Mouse (Mus musculus): ENCODE data around the gene Nthl1.
A peak's percentile ranks its signal among the peaks of the same experiment; 100 is the strongest.
"Not testable (repeated sequence)": the region's sequence is repeated elsewhere in the genome, so short reads cannot be mapped to it uniquely, and the experiment has no call there.

Gene Nthl1

GRCm38 (mm10) chr17:24649581-24650069, 17.1 kb downstream of the Nthl1 start:
- no peak for TF ChIP-seq NANOG (IDR thresholded peaks at IDR 0.05; ENCODE audit: borderline replicate concordance, low read length)
- no peak for TF ChIP-seq POU5F1 (IDR thresholded peaks at IDR 0.05; ENCODE audit: borderline replicate concordance, low read length)
- TF ChIP-seq CTCF (conservative IDR thresholded peaks at IDR 0.05; ENCODE audit: low read length): no peak
- no peaks in the 10 kb centered on the region for H3K9me3 ChIP-seq (ENCODE audit: low read length)
- H3K4me1 ChIP-seq (replicated peaks; ENCODE audit: low read depth, low read length): peaks cover 65% of the 10 kb centered on the region
- H3K27me3 ChIP-seq (ENCODE audit: insufficient read depth, low read length): peaks cover 50% of the 10 kb centered on the region
- H3K4me3 ChIP-seq (replicated peaks; ENCODE audit: low read length): peak overlapping the region; percentile 90
- H3K36me3 ChIP-seq (ENCODE audit: insufficient read depth, low read length): no peaks in the 10 kb centered on the region

DNA sequence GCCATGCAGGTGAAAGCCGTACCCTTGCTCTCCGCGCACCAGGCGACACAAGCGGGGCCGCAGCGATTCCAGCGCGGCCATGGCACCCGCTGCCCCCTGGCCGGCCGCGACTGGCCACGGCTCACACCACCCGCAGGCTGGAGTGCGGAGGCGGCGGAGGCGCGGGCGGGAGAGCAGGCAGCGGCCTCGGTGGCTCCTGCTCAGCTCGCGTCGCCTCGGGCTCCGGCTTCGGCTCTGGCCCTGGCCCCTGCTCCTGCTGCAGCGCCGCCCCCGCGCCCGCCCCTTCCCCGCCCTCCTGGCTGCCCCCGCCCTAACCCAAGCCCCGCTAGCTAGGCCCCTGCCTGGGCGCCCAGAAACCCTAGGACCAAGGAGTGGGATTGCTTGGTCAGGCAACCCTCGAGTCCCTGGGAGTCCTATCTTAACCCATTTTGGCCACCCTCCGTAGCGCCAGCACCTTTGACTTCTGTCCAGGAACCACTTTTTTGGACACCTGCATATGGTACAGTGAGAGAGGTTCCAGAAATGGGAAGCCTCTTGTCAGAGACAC, 17.7 kb downstream of the Nthl1 start, which contains the start of gene Slc9a3r2:
TSS of gene Slc9a3r2 (minus strand) at position 258 of the 547 bp plus-strand sequence.
- H3K27me3 ChIP-seq (ENCODE audit: insufficient read depth, low read length): peaks cover 53% of the 10 kb centered on the region
- peak within 1 kb of the TSS; percentile 90 for H3K4me3 ChIP-seq (replicated peaks; ENCODE audit: low read length)
- H3K9me3 ChIP-seq (ENCODE audit: low read length): no peaks in the 10 kb centered on the region
- no peak for TF ChIP-seq POU5F1 (IDR thresholded peaks at IDR 0.05; ENCODE audit: borderline replicate concordance, low read length)
- no peak for TF ChIP-seq NANOG (IDR thresholded peaks at IDR 0.05; ENCODE audit: borderline replicate concordance, low read length)
- TF ChIP-seq CTCF (conservative IDR thresholded peaks at IDR 0.05; ENCODE audit: low read length): no peak
- no peaks in the 10 kb centered on the region for H3K36me3 ChIP-seq (ENCODE audit: insufficient read depth, low read length)
- H3K4me1 ChIP-seq (replicated peaks; ENCODE audit: low read depth, low read length): peaks cover 60% of the 10 kb centered on the region

DNA sequence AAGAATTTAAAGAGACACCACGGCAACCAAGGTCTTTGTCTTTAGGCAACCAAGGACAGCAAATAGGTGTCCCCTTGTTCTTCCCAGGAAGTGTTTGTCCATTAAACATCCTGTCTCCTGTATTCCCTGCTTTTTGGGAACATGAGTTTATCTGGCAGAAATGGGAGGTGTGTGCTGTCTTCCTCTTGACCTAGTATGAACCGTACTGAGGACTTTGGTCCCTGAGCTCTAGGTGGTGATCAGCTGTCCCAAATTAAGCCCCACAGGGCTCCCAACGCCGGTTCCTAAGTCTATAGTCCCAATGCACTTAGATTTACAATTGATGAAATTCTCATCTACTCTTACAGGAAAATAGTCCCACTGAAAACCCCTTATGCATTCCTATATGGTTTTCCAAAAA, 18.3 kb downstream of the Nthl1 start:
- Histone ChIP-seq H3K36me3 (ENCODE audit: insufficient read depth, low read length) (no peaks in the 10 kb centered on the region), H3K4me1 (replicated peaks; ENCODE audit: low read depth, low read length) (peaks cover 54% of the 10 kb centered on the region), H3K27me3 (ENCODE audit: insufficient read depth, low read length) (peaks cover 54% of the 10 kb centered on the region), H3K9me3 (ENCODE audit: low read length) (no peaks in the 10 kb centered on the region), H3K4me3 (replicated peaks; ENCODE audit: low read length) (peak overlapping the region; percentile 90)
- no peak for TF ChIP-seq NANOG (IDR thresholded peaks at IDR 0.05; ENCODE audit: borderline replicate concordance, low read length)
- no peak for TF ChIP-seq CTCF (conservative IDR thresholded peaks at IDR 0.05; ENCODE audit: low read length)
- no peak for TF ChIP-seq POU5F1 (IDR thresholded peaks at IDR 0.05; ENCODE audit: borderline replicate concordance, low read length)

GRCm38 (mm10) chr17:24651835-24652234, 19.4 kb downstream of the Nthl1 start:
- no peak overlapping the region for H3K4me3 ChIP-seq (replicated peaks; ENCODE audit: low read length)
- peaks cover 62% of the 10 kb centered on the region for H3K27me3 ChIP-seq (ENCODE audit: insufficient read depth, low read length)
- no peaks in the 10 kb centered on the region for H3K36me3 ChIP-seq (ENCODE audit: insufficient read depth, low read length)

DNA sequence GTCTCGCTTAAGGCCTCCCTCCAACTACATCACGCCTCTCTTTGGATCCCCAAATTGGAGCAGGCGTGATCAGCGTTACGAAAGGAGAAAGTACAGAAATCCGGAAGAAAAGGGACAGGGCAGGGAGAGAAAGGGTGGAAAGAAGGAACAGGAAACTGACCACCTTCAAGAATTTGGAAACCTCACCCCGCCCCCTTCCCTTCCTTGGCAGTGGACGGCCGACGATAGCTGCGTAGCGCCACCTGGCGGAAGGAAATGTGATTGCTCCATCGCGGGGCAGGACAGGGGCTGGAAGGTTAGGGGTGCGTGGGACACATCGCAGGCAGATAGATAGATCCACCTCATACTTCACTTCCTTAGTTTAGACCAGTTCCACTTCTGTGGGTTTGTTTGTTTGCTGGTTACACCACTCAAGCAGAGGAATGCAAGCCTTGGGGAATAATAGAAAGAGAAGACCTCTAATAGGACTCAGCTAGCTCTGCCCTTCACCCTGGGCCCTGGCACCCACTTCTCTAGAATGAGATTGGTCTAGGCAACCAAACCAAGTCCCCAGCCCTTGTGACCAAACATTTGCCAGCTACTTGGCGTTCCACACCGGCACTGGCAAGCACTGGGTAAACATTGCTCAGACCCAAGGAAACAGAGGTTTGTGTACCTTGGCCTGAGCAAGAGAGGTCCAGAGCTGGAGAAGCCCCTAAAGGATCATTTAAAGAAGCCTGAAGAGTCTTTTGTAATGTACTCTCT, 21.7 kb downstream of the Nthl1 start:
- TF ChIP-seq NANOG (IDR thresholded peaks at IDR 0.05; ENCODE audit: borderline replicate concordance, low read length): no peak
- peak; percentile 12; the same call in 1 of the 2 replicates for TF ChIP-seq CTCF (conservative IDR thresholded peaks at IDR 0.05; ENCODE audit: low read length)
- TF ChIP-seq POU5F1 (IDR thresholded peaks at IDR 0.05; ENCODE audit: borderline replicate concordance, low read length): no peak
- Histone ChIP-seq H3K27me3 (ENCODE audit: insufficient read depth, low read length) (peaks cover 74% of the 10 kb centered on the region), H3K36me3 (ENCODE audit: insufficient read depth, low read length) (no peaks in the 10 kb centered on the region), H3K4me1 (replicated peaks; ENCODE audit: low read depth, low read length) (peaks cover 43% of the 10 kb centered on the region), H3K4me3 (replicated peaks; ENCODE audit: low read length) (0 out of 2 replicates have a peak overlapping the region, but pooled peaks have one; percentile 14), H3K9me3 (ENCODE audit: low read length) (no peaks in the 10 kb centered on the region)

More at GRCm38 (mm10) chr17:24651835-24652234, 19.4 kb downstream of the Nthl1 start:
- no peak for TF ChIP-seq CTCF (conservative IDR thresholded peaks at IDR 0.05; ENCODE audit: low read length)
- no peak for TF ChIP-seq NANOG (IDR thresholded peaks at IDR 0.05; ENCODE audit: borderline replicate concordance, low read length)
- no peak for TF ChIP-seq POU5F1 (IDR thresholded peaks at IDR 0.05; ENCODE audit: borderline replicate concordance, low read length)
- Histone ChIP-seq H3K4me1 (replicated peaks; ENCODE audit: low read depth, low read length) (peaks cover 45% of the 10 kb centered on the region), H3K9me3 (ENCODE audit: low read length) (no peaks in the 10 kb centered on the region)

DNA sequence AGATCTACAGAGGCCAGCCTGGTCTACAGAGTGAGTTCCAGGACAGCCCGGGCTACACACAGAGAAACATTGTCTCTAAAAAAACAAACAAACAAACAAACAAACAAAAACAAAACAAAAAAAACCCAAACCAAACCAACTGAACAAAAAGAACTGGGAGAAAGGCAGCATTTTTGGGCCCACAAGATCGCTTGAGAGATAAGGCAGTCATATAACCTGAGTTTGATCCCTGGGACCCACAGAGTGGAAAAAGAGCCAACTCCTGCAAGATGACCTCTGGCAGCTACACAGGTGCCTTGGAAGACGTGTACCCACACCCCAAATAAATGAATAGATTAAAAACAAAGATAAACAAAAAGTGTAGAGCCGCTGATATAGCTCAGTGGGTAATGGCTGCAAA, 22.5 kb downstream of the Nthl1 start:
- TF ChIP-seq POU5F1 (IDR thresholded peaks at IDR 0.05; ENCODE audit: borderline replicate concordance, low read length) (no peak), CTCF (conservative IDR thresholded peaks at IDR 0.05; ENCODE audit: low read length) (no peak), NANOG (IDR thresholded peaks at IDR 0.05; ENCODE audit: borderline replicate concordance, low read length) (no peak)
- no peak overlapping the region for H3K4me3 ChIP-seq (replicated peaks; ENCODE audit: low read length)
- H3K27me3 ChIP-seq (ENCODE audit: insufficient read depth, low read length): peaks cover 72% of the 10 kb centered on the region
- no peaks in the 10 kb centered on the region for H3K9me3 ChIP-seq (ENCODE audit: low read length)
- peaks cover 38% of the 10 kb centered on the region for H3K4me1 ChIP-seq (replicated peaks; ENCODE audit: low read depth, low read length)
- H3K36me3 ChIP-seq (ENCODE audit: insufficient read depth, low read length): no peaks in the 10 kb centered on the region

DNA sequence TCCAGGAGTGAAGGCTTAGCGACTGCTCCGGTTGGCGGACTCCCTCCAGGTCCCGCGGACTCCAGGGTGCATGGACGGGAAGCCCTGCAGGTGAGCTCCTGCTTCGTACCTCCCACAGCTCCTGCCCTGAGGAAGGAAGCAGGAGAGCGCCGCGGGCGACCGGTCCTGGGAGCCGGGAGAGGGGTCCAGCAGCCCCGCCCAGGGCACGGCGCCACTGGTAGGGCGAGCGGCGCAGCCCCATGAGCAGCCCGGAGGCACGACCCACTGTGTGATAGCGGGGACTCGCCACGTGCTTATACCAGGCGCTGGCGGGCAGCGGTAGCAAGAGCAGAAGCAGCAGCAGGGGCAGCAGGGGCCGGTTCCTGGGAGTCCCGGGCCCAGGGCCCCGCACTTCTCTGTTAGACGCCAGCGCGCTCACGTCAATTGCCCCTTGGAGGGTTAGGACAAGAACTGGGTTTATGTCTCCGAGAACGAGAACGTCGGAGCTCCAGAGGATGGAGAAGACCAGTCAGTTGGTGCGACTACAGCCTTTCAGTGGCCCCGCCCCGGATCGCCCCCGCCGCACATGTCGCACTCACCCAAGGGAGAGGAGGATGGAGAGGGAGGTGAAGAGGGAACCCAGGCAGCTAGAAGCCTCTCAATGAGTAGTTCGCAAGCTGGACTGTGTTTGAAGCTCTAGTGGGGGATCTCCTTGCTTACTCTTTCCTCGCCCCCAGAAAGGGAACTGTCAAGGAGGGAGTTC, 25.7 kb downstream of the Nthl1 start, which contains the start of gene Npw:
TSS of gene Npw (minus strand) at position 441 of the 742 bp plus-strand sequence.
- Histone ChIP-seq H3K36me3 (ENCODE audit: insufficient read depth, low read length) (no peaks in the 10 kb centered on the region), H3K4me3 (replicated peaks; ENCODE audit: low read length) (peak within 1 kb of the TSS; percentile 83), H3K27me3 (ENCODE audit: insufficient read depth, low read length) (peaks cover 53% of the 10 kb centered on the region), H3K9me3 (ENCODE audit: low read length) (no peaks in the 10 kb centered on the region), H3K4me1 (replicated peaks; ENCODE audit: low read depth, low read length) (peaks cover 31% of the 10 kb centered on the region)
- no peak for TF ChIP-seq CTCF (conservative IDR thresholded peaks at IDR 0.05; ENCODE audit: low read length)
- no peak for TF ChIP-seq POU5F1 (IDR thresholded peaks at IDR 0.05; ENCODE audit: borderline replicate concordance, low read length)

DNA sequence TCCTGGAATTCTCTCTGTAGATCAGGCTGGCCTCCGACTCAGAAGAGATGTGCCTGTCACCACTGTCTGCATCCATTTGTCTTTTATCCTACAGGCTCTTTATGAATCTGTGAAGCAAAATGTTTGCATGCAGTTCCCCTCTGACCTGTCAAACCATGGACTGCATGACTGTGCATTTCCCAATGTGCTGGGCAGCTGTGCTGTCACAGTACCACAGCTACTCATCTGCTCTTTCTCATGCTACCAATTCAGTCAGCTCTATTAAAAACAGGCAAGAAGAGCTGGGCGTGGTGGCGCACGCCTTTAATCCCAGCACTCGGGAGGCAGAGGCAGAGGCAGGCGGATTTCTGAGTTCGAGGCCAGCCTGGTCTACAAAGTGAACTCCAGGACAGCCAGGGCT, 34.5 kb downstream of the Nthl1 start:
- H3K36me3 ChIP-seq (ENCODE audit: insufficient read depth, low read length); H3K4me3 ChIP-seq (replicated peaks; ENCODE audit: low read length); H3K27me3 ChIP-seq (ENCODE audit: insufficient read depth, low read length); H3K9me3 ChIP-seq (ENCODE audit: low read length): not testable (repeated sequence)
- peaks cover 38% of the 10 kb centered on the region for H3K4me1 ChIP-seq (replicated peaks; ENCODE audit: low read depth, low read length)

All from E14TG2a.4 (cell line).